Mouse (Mus musculus) olfactory bulb, adult 2 months (tissue): ENCODE measurements around the gene 6430628N08Rik.

ENCODE experiments used
- CTCF ChIP-seq: fragments of 200-500 bp; IDR thresholded peaks from 2 replicates; pipeline ENCODE4 v1.5.1; 2012; ENCODE audit warnings: low read depth, mild to moderate bottlenecking, low read length, moderate library complexity; ENCODE audit not compliant: insufficient read depth
- POLR2A ChIP-seq: fragments of 200-500 bp; IDR thresholded peaks from 2 replicates; pipeline ENCODE4 v1.6.1; 2012; ENCODE audit warnings: mild to moderate bottlenecking, low read depth, low read length, moderate library complexity; ENCODE audit not compliant: insufficient read depth

DNA sequence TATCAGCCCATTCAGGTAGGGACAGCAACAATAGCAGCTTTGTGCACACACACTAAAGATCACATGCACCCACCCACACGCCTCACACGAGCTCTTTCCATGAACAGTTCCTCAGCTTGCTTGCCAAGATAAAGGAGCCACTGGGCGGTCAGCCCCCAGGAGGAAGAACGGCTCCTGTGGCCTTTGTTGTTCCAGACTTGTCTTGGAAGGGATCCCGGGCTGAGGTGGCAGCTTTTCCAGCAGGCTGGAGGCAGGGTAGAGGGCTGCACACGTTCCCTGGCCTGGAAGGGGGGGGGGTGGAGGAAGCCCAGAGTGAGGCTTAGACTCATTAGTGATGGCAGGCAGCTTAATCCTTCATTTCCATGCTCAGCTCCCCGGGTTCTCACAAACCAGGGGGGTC lies 18.2 kb downstream of the 6430628N08Rik start:
- TF ChIP-seq CTCF: no peak
- TF ChIP-seq POLR2A: no peak
